Mouse (Mus musculus) hindbrain, embryonic 11.5 days (tissue): ENCODE data around the gene Pld3. TPM values are rescaled to one million over a fixed set of nuclear protein-coding genes. Genes with fewer than 3 reads are reported as not detected.

Experiments used
- ATAC-seq: fragments of 200-750 bp; cut with Nextera tagmentation; 2 replicates; pipeline ENCODE4 v1.8.0; 2017; ENCODE audit warnings: mild to moderate bottlenecking, moderate TSS enrichment, moderate library complexity; ENCODE audit not compliant: low FRiP score
- DNase-seq: peaks from one replicate; pipeline ENCODE4 v3.0.0-alpha.2; 2015; ENCODE audit warnings: low spot score
- H3K27ac ChIP-seq: fragments of 300-500 bp; sonication (generic); 2 replicates; pipeline ENCODE4 v1.5.1; 2014; ENCODE audit warnings: mild to moderate bottlenecking, low read depth, low read length
- H3K27me3 ChIP-seq: fragments of 300-500 bp; sonication (generic); 2 replicates; pipeline ENCODE4 v1.6.1; 2014; ENCODE audit warnings: mild to moderate bottlenecking, low read length, moderate library complexity, mixed read lengths; ENCODE audit not compliant: control insufficient read depth, insufficient read depth
- H3K36me3 ChIP-seq: fragments of 300-500 bp; sonication (generic); 2 replicates; pipeline ENCODE4 v1.6.1; 2014; ENCODE audit warnings: mild to moderate bottlenecking, low read length, moderate library complexity, mixed read lengths; ENCODE audit not compliant: control insufficient read depth, insufficient read depth
- H3K4me1 ChIP-seq: fragments of 300-500 bp; sonication (generic); replicated peaks from 2 replicates; pipeline ENCODE4 v1.6.1; 2014; ENCODE audit warnings: low read length, mixed read lengths; ENCODE audit not compliant: control insufficient read depth, insufficient read depth
- H3K4me2 ChIP-seq: fragments of 300-500 bp; sonication (generic); replicated peaks from 2 replicates; pipeline ENCODE4 v1.6.1; 2014; ENCODE audit warnings: mild to moderate bottlenecking, low read depth, low read length
- H3K4me3 ChIP-seq: fragments of 300-500 bp; sonication (generic); 2 replicates; pipeline ENCODE4 v1.5.1; 2014; ENCODE audit warnings: low read depth, low read length
- H3K9ac ChIP-seq: fragments of 300-500 bp; sonication (generic); 2 replicates; pipeline ENCODE4 v1.6.1; 2014; ENCODE audit warnings: low read depth, low read length
- H3K9me3 ChIP-seq: fragments of 300-500 bp; sonication (generic); 2 replicates; pipeline ENCODE4 v1.6.1; 2016; ENCODE audit warnings: low read length; ENCODE audit not compliant: control insufficient read depth
- WGBS: fragments of 180-500 bp; shearing (Covaris S2); extraction: QIAGEN DNeasy Blood & Tissue Kit; methylation state at CpG from one replicate; pipeline ENCODE4 v1.1.7; 2014; 5-methylcytosine and 5-hydroxymethylcytosine counted together
- polyA plus RNA-seq: library from polyadenylated mRNA; unstranded; fragments of >200 nt; fragmentation: Nextera tagmentation; extraction: Ambion mirVana; gene quantifications from 2 replicates; pipeline ENCODE4 v1.2.1, GENCODE M21; 2014

Gene Pld3
- polyA plus RNA-seq, 1 experiment from 2014 or later: 72.9 TPM

- DNase-seq: no peak
- Histone ChIP-seq H3K9ac (no peak overlapping the region), H3K27me3 (no peaks in the 10 kb centered on the region), H3K4me2 (no peak overlapping the region), H3K27ac (no peak overlapping the region), H3K9me3 (no peaks in the 10 kb centered on the region), H3K4me1 (no peaks in the 10 kb centered on the region), H3K4me3 (no peak overlapping the region), H3K36me3 (no peaks in the 10 kb centered on the region; the same call in 1 of the 2 replicates)
- WGBS: 91% methylated on average over 12 of the region's 12 CpGs
- ATAC-seq: no peak
Observed at GRCm38 (mm10) chr7:27544675-27545370, 8.2 kb downstream of the Pld3 start.

DNA sequence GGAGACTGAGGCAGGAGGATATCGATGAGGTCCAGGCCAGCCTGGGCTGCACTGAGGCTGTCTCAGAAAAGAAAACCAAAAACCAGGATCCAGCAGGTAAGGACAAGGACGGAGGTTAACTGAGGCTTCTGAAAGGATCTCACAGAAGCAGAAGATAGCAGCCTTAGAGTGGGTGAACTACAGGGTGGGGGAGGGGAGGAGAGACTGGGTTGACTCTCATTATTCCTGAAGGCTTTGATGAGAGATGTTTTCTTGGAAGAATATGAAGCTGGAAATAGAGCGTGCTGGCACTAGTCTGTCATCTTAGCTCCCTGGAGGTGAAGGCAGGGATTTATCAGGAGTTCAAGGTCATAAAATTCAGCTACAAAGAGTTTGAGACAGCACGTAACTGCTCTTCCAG, 9.2 kb downstream of the Pld3 start:
- Histone ChIP-seq H3K27me3 (no peaks in the 10 kb centered on the region), H3K9ac (no peak overlapping the region), H3K4me1 (no peaks in the 10 kb centered on the region), H3K27ac (no peak overlapping the region), H3K4me2 (no peak overlapping the region), H3K9me3 (no peaks in the 10 kb centered on the region), H3K4me3 (no peak overlapping the region), H3K36me3 (no peaks in the 10 kb centered on the region; the same call in 1 of the 2 replicates)
- 89% methylated on average over 4 of the region's 4 CpGs for WGBS
- ATAC-seq (no peak), DNase-seq (no peak)

DNA sequence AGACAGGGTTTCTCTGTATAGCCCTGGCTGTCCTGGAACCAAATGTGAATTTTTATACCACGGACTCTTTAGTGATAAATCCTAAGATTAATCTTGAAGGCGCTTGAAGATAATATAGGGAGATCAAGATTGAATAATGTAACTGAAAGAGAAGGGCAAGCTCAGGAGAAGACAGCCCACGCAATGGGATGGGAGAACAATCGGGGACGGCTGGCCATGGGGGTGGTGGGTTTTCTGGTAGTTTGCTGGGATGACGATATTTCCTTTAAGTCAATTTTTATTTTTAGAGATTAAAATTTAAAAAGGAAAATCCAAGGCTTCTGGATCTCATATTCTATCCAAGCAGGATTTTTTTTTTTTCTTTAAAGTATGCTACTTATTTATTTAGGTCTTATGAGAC, 10.0 kb downstream of the Pld3 start:
- DNase-seq: no peak
- H3K4me3 ChIP-seq: peak overlapping the region; percentile 43
- 65% methylated on average over 6 of the region's 6 CpGs for WGBS
- H3K27ac ChIP-seq: no peak overlapping the region
- peak overlapping the region; percentile 57 for H3K4me2 ChIP-seq
- H3K27me3 ChIP-seq: no peaks in the 10 kb centered on the region
- H3K9me3 ChIP-seq: no peaks in the 10 kb centered on the region
- peak; percentile 30; the same call in 1 of the 2 replicates for ATAC-seq
- no peaks in the 10 kb centered on the region; the same call in 1 of the 2 replicates for H3K36me3 ChIP-seq
- H3K9ac ChIP-seq: peak overlapping the region; percentile 65
- no peaks in the 10 kb centered on the region for H3K4me1 ChIP-seq

- no peaks in the 10 kb centered on the region; the same call in 1 of the 2 replicates for H3K36me3 ChIP-seq
- peak overlapping the region; percentile 43 for H3K4me3 ChIP-seq
- no peaks in the 10 kb centered on the region for H3K4me1 ChIP-seq
- no peak overlapping the region for H3K27ac ChIP-seq
- no peaks in the 10 kb centered on the region for H3K27me3 ChIP-seq
- WGBS: 4% methylated on average over 30 of the region's 30 CpGs
- ATAC-seq: peak; percentile 93
- peak overlapping the region; percentile 65 for H3K9ac ChIP-seq
- H3K4me2 ChIP-seq: peak overlapping the region; percentile 57
- H3K9me3 ChIP-seq: no peaks in the 10 kb centered on the region
- peak; percentile 87 for DNase-seq
Observed at GRCm38 (mm10) chr7:27542392-27543033, 10.5 kb downstream of the Pld3 start.

DNA sequence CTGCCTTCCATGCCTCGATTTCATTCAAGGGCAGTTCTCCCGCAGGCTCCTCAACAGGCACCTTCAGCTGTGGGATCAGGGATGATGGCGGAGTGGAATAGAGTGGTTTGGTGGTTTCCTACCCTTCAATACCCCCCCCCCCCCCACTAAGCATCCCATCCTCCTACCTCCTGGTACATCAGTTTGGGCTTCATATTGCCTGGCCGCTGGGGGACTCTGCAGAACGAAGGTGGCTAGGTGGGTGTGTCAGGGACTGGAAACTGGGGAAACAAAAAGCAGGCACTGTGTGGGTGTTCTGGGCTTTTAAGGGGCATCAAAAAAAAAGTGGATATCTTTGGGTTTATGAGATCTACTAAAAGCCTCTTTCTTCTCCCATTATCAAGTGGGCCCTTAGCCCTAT, 11.1 kb downstream of the Pld3 start:
- Histone ChIP-seq H3K27ac (no peak overlapping the region), H3K4me1 (no peaks in the 10 kb centered on the region), H3K36me3 (no peaks in the 10 kb centered on the region; the same call in 1 of the 2 replicates), H3K4me3 (peak overlapping the region; percentile 43), H3K27me3 (no peaks in the 10 kb centered on the region), H3K9me3 (no peaks in the 10 kb centered on the region), H3K9ac (peak overlapping the region; percentile 65), H3K4me2 (peak overlapping the region; percentile 57)
- 66% methylated on average over 5 of the region's 5 CpGs for WGBS
- DNase-seq (no peak), ATAC-seq (no peak)

DNA sequence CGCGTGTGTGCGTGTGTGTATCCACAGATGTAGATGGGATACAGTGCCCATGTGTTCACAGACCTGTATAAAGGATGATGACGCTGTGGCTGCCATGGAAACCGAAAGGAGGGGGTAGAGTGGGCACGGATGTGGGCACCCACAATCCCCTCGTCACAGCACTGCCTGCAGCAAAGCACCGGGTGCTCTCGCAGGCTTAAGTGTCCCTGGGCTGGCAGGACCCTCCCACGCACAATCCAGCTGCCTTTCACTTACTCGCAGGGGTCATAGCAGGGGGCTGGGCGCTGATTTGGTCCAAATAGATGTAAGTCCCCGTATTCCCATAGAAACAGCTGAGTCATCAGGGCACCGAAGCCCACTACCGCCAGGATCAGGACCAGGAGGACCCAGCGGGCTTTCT, 11.6 kb downstream of the Pld3 start:
- no peak overlapping the region for H3K4me2 ChIP-seq
- no peak; the same call in 1 of the 2 replicates for ATAC-seq

GRCm38 (mm10) chr7:27540935-27541334, 12.1 kb downstream of the Pld3 start:
- Histone ChIP-seq H3K9ac (no peak overlapping the region), H3K4me2 (no peak overlapping the region), H3K9me3 (no peaks in the 10 kb centered on the region), H3K4me1 (no peaks in the 10 kb centered on the region), H3K4me3 (no peak overlapping the region), H3K36me3 (peaks cover 4% of the 10 kb centered on the region), H3K27me3 (no peaks in the 10 kb centered on the region), H3K27ac (no peak overlapping the region)
- no peak for DNase-seq
- ATAC-seq: no peak
- 82% methylated on average over 6 of the region's 6 CpGs for WGBS

More for the DNA sequence above, 11.6 kb downstream of the Pld3 start:
- 77% methylated on average over 16 of the region's 16 CpGs for WGBS
- Histone ChIP-seq H3K4me1 (no peaks in the 10 kb centered on the region), H3K27me3 (no peaks in the 10 kb centered on the region), H3K4me3 (no peak overlapping the region), H3K36me3 (peaks cover 2% of the 10 kb centered on the region), H3K27ac (no peak overlapping the region), H3K9me3 (no peaks in the 10 kb centered on the region), H3K9ac (no peak overlapping the region)
- DNase-seq: no peak

DNA sequence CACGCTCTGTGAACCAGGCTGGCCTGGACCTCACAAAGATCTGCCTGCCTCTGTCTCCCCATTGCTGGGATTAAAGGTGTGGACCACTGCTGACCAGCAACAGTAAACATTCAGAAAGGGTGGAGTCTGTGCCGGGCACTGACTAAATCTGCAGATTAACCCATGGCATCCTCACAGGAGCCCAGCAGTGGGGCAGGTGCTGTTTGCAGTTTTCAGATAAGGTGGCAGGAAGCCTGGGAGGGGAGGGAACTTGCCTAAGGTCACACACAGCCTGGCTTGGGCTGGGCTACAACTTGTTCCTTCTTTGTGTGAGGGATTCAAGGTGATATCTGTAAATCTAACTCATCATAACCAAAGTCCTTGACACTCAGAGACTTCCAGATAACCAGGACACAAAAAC, 12.5 kb downstream of the Pld3 start:
- 83% methylated on average over 2 of the region's 2 CpGs for WGBS
- no peak overlapping the region for H3K4me2 ChIP-seq
- no peak overlapping the region for H3K4me3 ChIP-seq
- H3K27me3 ChIP-seq: no peaks in the 10 kb centered on the region
- H3K4me1 ChIP-seq: no peaks in the 10 kb centered on the region
- ATAC-seq (no peak), DNase-seq (no peak)
- no peaks in the 10 kb centered on the region for H3K9me3 ChIP-seq
- peaks cover 4% of the 10 kb centered on the region for H3K36me3 ChIP-seq
- H3K27ac ChIP-seq: no peak overlapping the region
- H3K9ac ChIP-seq: no peak overlapping the region

- Histone ChIP-seq H3K36me3 (peaks cover 4% of the 10 kb centered on the region), H3K27me3 (no peaks in the 10 kb centered on the region), H3K4me3 (no peak overlapping the region), H3K9me3 (no peaks in the 10 kb centered on the region), H3K4me1 (no peaks in the 10 kb centered on the region), H3K4me2 (no peak overlapping the region), H3K9ac (no peak overlapping the region), H3K27ac (no peak overlapping the region)
- DNase-seq (no peak), ATAC-seq (no peak)
- WGBS: 80% methylated on average over 2 of the region's 2 CpGs
Observed at GRCm38 (mm10) chr7:27538797-27539196, 14.2 kb downstream of the Pld3 start.
